Mouse (Mus musculus) stomach, embryonic 15.5 days (tissue): ENCODE results near the gene Mtmr3. TPM values are rescaled to one million over a fixed set of nuclear protein-coding genes. Genes with fewer than 3 reads are reported as not detected.

Source experiments
- polyA plus RNA-seq: library from polyadenylated mRNA; unstranded; fragments of >200 nt; fragmentation: Nextera tagmentation; extraction: Ambion mirVana; gene quantifications from 2 replicates; pipeline ENCODE4 v1.2.1, GENCODE M21; 2015

Mtmr3 gene
- polyA plus RNA-seq, 1 experiment from 2014 or later, result 23.8 TPM

Other genes starting within 250 kb of the Mtmr3 start
- gene Hormad2, start 153.8 kb downstream of the Mtmr3 start, polyA plus RNA-seq, result 0.17 and 0.44 TPM in 2 replicates
- gene Gm11032, start 25.2 kb upstream of the Mtmr3 start, polyA plus RNA-seq, result not detected in 2 replicates
- gene Ascc2, start 42.9 kb upstream of the Mtmr3 start, polyA plus RNA-seq, result 31.5 and 36.5 TPM in 2 replicates
- gene Uqcr10, start 109.5 kb upstream of the Mtmr3 start, polyA plus RNA-seq, result 920 and 1,051 TPM in 2 replicates
- 62.8 and 68.1 TPM in 2 replicates for gene Zmat5, start 109.8 kb upstream of the Mtmr3 start, polyA plus RNA-seq
- 0.17 and 0.32 TPM in 2 replicates for gene Cabp7, start 151.9 kb upstream of the Mtmr3 start, polyA plus RNA-seq